Mouse (Mus musculus): ENCODE data around the gene Tagap.
"Not testable (repeated sequence)": the region's sequence is repeated elsewhere in the genome, so short reads cannot be mapped to it uniquely, and the experiment has no call there.

DNA sequence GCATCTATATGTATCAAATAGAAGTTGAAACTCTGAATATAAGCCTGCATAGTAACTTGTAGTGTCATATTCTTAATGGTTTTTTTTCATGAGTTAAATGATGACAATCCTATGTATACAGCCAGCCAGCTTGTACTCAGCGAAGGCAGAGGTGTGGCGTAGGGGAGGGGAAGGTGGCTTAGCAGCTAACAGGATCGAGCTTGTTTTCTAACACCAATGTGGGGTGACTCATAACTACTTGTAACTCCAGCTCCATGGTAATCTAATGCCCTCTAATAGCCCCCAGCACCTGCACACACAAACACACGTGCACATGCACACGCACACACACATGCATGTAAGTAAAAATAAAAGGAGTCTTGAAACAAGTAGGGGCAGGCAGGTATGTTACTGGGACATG lies 42.7 kb downstream of the Tagap start:
- not testable (repeated sequence) for TF ChIP-seq TAL1, GATA1 (IDR thresholded peaks at IDR 0.05; ENCODE audit: low read length)
